Mouse (Mus musculus) lung, embryonic 16.5 days (tissue): ENCODE results near the gene 1700066M21Rik. TPM values are rescaled to one million over a fixed set of nuclear protein-coding genes. Genes with fewer than 3 reads are reported as not detected.

Experiments
- ATAC-seq: fragments of 200-750 bp; cut with Nextera tagmentation; 2 replicates; pipeline ENCODE4 v1.8.0; 2017; ENCODE audit warnings: low read depth, mild to moderate bottlenecking, moderate library complexity
- H3K27ac ChIP-seq: fragments of 300-500 bp; sonication (generic); 2 replicates; pipeline ENCODE4 v1.5.1; 2014; ENCODE audit warnings: mild to moderate bottlenecking, control low read depth, low read length
- H3K27me3 ChIP-seq: fragments of 300-500 bp; sonication (generic); 2 replicates; pipeline ENCODE4 v1.6.1; 2014; ENCODE audit warnings: low read depth, low read length, mixed read lengths; ENCODE audit not compliant: control insufficient read depth, insufficient read depth
- H3K36me3 ChIP-seq: fragments of 300-500 bp; sonication (generic); 2 replicates; pipeline ENCODE4 v1.6.1; 2014; ENCODE audit warnings: low read length; ENCODE audit not compliant: control insufficient read depth, insufficient read depth
- H3K4me1 ChIP-seq: fragments of 300-500 bp; sonication (generic); replicated peaks from 2 replicates; pipeline ENCODE4 v1.6.1; 2014; ENCODE audit warnings: low read length, mixed read lengths; ENCODE audit not compliant: control insufficient read depth, insufficient read depth
- H3K4me2 ChIP-seq: fragments of 300-500 bp; sonication (generic); 2 replicates; pipeline ENCODE4 v1.6.1; 2014; ENCODE audit warnings: low read depth, low read length, control low read depth
- H3K4me3 ChIP-seq: fragments of 300-500 bp; sonication (generic); 2 replicates; pipeline ENCODE4 v1.5.1; 2014; ENCODE audit warnings: mild to moderate bottlenecking, low read length, control low read depth
- H3K9ac ChIP-seq: fragments of 300-500 bp; sonication (generic); 2 replicates; pipeline ENCODE4 v1.6.1; 2014; ENCODE audit warnings: low read length, control low read depth
- H3K9me3 ChIP-seq: fragments of 300-500 bp; sonication (generic); 2 replicates; pipeline ENCODE4 v1.6.1; 2016; ENCODE audit warnings: low read length; ENCODE audit not compliant: control insufficient read depth
- WGBS: fragments of 180-500 bp; shearing (Covaris S2); extraction: QIAGEN DNeasy Blood & Tissue Kit; methylation state at CpG from one replicate; pipeline ENCODE4 v1.1.7; 2014; 5-methylcytosine and 5-hydroxymethylcytosine counted together
- polyA plus RNA-seq: library from polyadenylated mRNA; unstranded; fragments of >200 nt; fragmentation: Nextera tagmentation; extraction: Ambion mirVana; gene quantifications from 2 replicates; pipeline ENCODE4 v1.2.1, GENCODE M21; 2015

Gene 1700066M21Rik
- polyA plus RNA-seq: 13.5 and 14.1 TPM in 2 replicates

- peak; percentile 98 for ATAC-seq
- WGBS: under 1% methylated on average over 70 of the region's 81 CpGs
- Histone ChIP-seq H3K9ac (peak within 1 kb of the TSS; percentile 91), H3K27ac (peak within 1 kb of the TSS; percentile 79), H3K36me3 (no peaks in the 10 kb centered on the region), H3K4me3 (peak within 1 kb of the TSS; percentile 90), H3K4me1 (peaks cover 11% of the 10 kb centered on the region), H3K9me3 (no peaks in the 10 kb centered on the region), H3K27me3 (no peaks in the 10 kb centered on the region), H3K4me2 (peak within 1 kb of the TSS; percentile 85)
These were observed at the start of gene 1700066M21Rik for GRCm38 (mm10) chr1:57377376-57378341. Gene 1700066M21Rik (plus strand): TSS chr1:57377620.

DNA sequence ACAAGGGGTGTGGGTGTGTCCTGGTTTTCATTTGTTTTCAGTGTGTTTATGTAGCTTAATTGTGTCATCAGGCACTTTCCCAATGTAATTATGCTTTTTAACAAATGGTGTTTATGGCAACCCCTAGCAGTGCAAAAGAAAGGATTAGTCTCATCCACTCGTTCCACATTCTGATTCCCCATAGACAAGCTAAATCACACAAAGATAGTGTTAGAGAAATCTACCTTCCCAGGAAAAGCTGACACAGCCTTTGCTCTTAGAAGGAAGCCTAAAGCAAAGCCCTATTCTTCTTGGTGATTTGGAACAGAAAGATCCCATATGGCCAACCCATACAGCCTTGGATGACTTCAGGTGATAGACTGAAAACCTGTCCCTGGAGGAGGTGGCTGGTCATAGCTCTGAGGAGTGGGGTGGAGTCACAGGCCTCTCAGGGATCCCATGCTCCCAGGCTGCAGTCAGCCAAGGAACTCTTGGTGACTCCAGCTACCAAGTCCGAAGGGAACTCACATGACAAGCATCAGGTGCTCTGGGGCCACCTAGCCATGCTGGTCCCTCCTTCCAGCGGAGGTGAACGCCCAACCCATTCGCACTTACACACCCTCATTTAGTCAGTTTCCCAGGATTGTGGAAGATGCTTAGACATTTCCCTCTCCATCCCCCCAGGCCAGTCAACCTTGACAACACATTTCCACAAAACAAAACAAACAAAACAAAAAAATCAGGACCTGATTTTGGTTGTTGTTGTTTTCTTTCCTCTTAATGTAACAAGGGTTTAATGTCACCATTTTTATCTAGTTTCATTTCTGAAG lies 47.9 kb upstream of the 1700066M21Rik start:
- Histone ChIP-seq H3K27me3 (no peaks in the 10 kb centered on the region), H3K27ac (no peak overlapping the region), H3K4me2 (no peak overlapping the region), H3K4me3 (no peak overlapping the region), H3K9ac (no peak overlapping the region), H3K4me1 (peaks cover 10% of the 10 kb centered on the region), H3K36me3 (no peaks in the 10 kb centered on the region), H3K9me3 (no peaks in the 10 kb centered on the region)
- ATAC-seq: no peak
- 73% methylated on average over 5 of the region's 5 CpGs for WGBS

GRCm38 (mm10) chr1:57330228-57330627 lies 47.2 kb upstream of the 1700066M21Rik start:
- Histone ChIP-seq H3K36me3 (no peaks in the 10 kb centered on the region), H3K9me3 (no peaks in the 10 kb centered on the region), H3K4me1 (peaks cover 10% of the 10 kb centered on the region), H3K9ac (no peak overlapping the region), H3K27me3 (no peaks in the 10 kb centered on the region), H3K4me2 (no peak overlapping the region), H3K27ac (no peak overlapping the region), H3K4me3 (no peak overlapping the region)
- WGBS: 65% methylated on average over 6 of the region's 6 CpGs
- no peak for ATAC-seq

DNA sequence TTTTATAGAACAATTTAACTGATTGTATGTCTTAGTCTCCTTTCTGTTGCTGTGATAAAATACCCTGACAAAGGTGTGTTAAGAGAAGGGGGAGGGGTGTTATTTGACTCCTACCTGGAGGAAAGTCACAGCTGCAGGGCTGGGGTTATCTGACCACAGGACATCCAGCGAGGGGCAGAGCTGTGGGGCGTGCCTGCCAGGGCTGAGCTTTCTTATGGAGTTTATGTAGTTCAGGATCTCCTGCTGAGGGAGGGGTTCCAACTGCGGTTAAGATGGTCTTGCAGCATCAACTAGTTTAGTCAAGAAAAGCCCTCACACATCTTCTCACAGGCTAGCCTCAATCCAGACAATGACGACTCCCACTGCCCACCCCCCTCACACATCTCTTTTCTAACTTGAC lies 45.4 kb upstream of the 1700066M21Rik start:
- WGBS: 24% methylated on average over 4 of the region's 4 CpGs
- no peak overlapping the region for H3K27ac ChIP-seq
- no peak overlapping the region for H3K9ac ChIP-seq
- no peak overlapping the region for H3K4me2 ChIP-seq
- no peaks in the 10 kb centered on the region for H3K27me3 ChIP-seq
- no peaks in the 10 kb centered on the region for H3K9me3 ChIP-seq
- H3K4me3 ChIP-seq: no peak overlapping the region
- H3K4me1 ChIP-seq: peaks cover 10% of the 10 kb centered on the region
- no peaks in the 10 kb centered on the region for H3K36me3 ChIP-seq
- no peak for ATAC-seq

DNA sequence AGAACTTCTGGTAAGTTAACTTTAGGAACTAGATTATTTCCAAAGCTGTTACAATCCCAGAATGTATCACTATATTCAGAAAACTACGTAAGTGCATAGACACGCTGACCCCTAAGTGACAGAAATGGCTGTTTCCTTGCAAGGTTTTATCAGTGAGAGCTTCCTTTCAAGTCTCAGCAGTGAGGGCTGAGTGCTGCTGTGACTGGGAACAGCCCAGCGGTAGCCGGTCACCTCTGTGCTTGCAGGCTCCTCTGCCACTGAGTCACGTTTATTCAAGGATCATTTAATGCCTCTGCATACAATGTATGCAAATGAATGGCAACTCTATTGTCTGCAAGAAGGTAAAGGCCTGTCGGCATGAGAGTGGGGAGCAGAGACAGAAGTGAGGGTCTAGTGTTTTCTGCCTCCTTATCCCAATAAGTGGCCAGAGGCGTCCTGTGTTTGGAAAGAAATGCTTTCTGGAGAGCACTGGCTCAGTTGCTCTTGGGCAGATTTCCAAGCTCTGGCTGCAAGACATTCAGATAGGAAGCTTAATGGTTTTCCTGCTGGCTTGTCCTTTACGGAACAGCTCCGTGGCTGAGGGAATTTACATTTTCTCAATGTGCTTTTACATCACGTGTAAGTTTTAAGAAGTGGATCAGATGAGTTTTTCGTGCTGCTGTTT lies 43.7 kb upstream of the 1700066M21Rik start:
- no peak overlapping the region for H3K27ac ChIP-seq
- H3K9me3 ChIP-seq: no peaks in the 10 kb centered on the region
- whole genome bisulfite sequencing: 8% methylated on average over 11 of the region's 11 CpGs
- H3K4me2 ChIP-seq: 0 out of 2 replicates have a peak overlapping the region, but pooled peaks have one; percentile 3
- H3K36me3 ChIP-seq: no peaks in the 10 kb centered on the region
- H3K9ac ChIP-seq: no peak overlapping the region
- no peaks in the 10 kb centered on the region for H3K27me3 ChIP-seq
- ATAC-seq: peak; percentile 68
- no peak overlapping the region for H3K4me3 ChIP-seq
- H3K4me1 ChIP-seq: peaks cover 10% of the 10 kb centered on the region

DNA sequence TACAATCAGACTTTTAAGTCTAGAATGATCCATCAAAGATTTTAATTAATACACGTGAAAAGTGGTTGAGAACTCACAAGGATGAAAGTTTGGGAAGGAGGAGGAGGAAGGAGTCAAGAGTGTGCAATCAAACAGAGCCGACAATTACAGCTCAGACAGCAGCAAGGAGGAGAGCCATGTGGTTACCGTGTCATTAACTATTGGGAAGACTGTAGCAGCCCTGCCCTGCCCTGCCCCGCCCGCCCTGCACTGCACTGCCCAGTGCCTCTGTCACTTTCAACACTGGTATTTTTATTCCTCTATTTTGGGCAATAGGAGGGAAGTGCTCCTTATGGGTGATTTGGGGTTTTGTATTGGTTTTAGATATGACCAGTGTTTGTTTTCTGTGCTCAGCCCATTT lies 42.2 kb upstream of the 1700066M21Rik start:
- no peaks in the 10 kb centered on the region for H3K9me3 ChIP-seq
- H3K27me3 ChIP-seq: no peaks in the 10 kb centered on the region
- peaks cover 10% of the 10 kb centered on the region for H3K4me1 ChIP-seq
- H3K9ac ChIP-seq: no peak overlapping the region
- H3K36me3 ChIP-seq: no peaks in the 10 kb centered on the region
- ATAC-seq: no peak
- H3K4me3 ChIP-seq: no peak overlapping the region
- H3K27ac ChIP-seq: no peak overlapping the region
- H3K4me2 ChIP-seq: no peak overlapping the region
- WGBS: 62% methylated on average over 5 of the region's 5 CpGs

DNA sequence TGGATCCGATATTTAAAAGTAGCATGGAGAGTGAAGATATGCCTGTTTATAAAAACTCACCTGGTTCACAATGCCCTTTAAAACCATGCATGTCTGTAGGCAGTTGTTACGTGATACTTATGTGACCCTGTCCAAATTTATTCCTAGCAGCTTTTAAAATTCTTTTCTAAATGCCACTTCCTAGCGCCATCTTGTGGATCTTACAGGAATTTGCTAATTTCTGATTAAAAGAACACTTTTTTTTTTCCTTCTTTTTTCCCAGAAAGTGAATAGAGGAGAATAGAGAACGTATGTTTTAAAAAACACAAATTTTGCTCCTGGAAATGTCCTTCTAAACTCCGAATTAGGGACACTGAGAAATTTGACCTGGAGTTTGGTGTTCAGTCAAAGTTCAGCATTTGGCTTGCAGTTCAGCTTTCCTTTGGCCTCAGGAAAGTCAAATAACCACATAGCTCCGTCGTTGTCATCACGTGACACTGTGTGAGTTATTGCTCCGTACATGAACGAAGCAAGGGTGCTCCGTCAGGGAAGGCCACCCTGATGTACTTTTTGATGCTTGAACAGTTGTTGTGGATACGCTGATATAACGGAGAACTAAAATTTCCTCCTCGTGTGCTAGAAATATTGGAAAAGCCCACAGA lies 38.1 kb upstream of the 1700066M21Rik start:
- Histone ChIP-seq H3K4me3 (no peak overlapping the region), H3K9ac (no peak overlapping the region), H3K9me3 (no peaks in the 10 kb centered on the region), H3K27me3 (no peaks in the 10 kb centered on the region), H3K4me2 (no peak overlapping the region), H3K4me1 (no peaks in the 10 kb centered on the region), H3K27ac (no peak overlapping the region), H3K36me3 (no peaks in the 10 kb centered on the region)
- whole genome bisulfite sequencing: 36% methylated on average over 14 of the region's 14 CpGs
- ATAC-seq: no peak

GRCm38 (mm10) chr1:57341197-57341596 lies 36.2 kb upstream of the 1700066M21Rik start:
- WGBS: 34% methylated on average over 2 of the region's 2 CpGs
- Histone ChIP-seq H3K4me2 (no peak overlapping the region), H3K9ac (no peak overlapping the region), H3K27ac (no peak overlapping the region), H3K27me3 (no peaks in the 10 kb centered on the region), H3K4me3 (no peak overlapping the region), H3K9me3 (no peaks in the 10 kb centered on the region), H3K36me3 (no peaks in the 10 kb centered on the region), H3K4me1 (no peaks in the 10 kb centered on the region)
- no peak for ATAC-seq
